Mouse (Mus musculus) thymus, adult 18-20 months (tissue): ENCODE data around the gene Spag4.
A peak's percentile ranks its signal among the peaks of the same experiment; 100 is the strongest.
"Not testable (repeated sequence)": the region's sequence is repeated elsewhere in the genome, so short reads cannot be mapped to it uniquely, and the experiment has no call there.

Experiments used
- DNase-seq, 2 experiments: peaks; one replicate each; pipeline ENCODE4 v3.0.0; 2022; ENCODE audit warnings: mixed read lengths in 2 of 2

Gene Spag4

GRCm38 (mm10) chr2:156111358-156112079 is 46.5 kb downstream of the Spag4 start, which contains the start of the genes Cpne1 and Rbm12:
TSS of gene Cpne1 (minus strand) at chr2:156111965.
TSS of gene Rbm12 (minus strand) at chr2:156111978.
- DNase-seq: peak; percentile 87 to 90

DNA sequence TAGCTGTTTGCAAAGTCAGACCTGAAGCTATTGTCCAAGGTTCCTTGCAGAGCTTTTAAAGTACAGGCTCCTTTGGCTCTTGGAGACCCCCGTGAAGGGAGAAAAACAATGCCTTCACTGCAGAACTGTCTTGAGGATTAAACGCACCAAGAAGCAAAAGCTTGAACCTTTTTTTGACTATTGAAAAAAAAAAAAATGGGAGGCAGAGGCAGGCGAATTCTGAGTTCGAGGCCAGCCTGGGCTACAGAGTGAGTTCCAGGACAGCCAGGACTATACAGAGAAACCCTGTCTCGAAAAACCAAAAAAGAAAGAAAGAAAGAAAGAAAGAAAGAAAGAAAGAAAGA is 47.1 kb downstream of the Spag4 start:
- not testable (repeated sequence) for DNase-seq

DNA sequence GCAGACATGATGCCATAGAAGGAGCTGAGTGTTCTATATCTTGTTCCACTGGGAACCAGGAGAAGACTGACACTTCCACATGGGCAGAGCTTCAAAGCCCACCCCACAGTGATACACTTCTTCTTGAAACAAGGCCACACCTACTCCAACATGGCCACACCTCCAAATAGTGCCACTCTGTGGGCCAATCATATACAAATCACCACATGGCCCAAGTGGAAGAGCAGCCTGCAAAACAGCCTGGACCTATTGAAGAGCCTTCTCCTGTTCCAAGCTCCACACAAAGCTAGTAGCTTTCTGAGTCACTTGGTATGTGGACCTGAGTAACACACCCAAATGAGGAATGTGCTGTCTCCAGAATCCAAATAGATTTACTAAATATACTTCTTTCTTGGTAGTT is 54.6 kb downstream of the Spag4 start:
- no peak for DNase-seq
